Mouse (Mus musculus): ENCODE data around the gene Tirap. TPM values are rescaled to one million over a fixed set of nuclear protein-coding genes. Genes with fewer than 3 reads are reported as not detected.

The Tirap gene
- polyA plus RNA-seq, 1 experiment from 2014 or later = 12.0 TPM

DNA sequence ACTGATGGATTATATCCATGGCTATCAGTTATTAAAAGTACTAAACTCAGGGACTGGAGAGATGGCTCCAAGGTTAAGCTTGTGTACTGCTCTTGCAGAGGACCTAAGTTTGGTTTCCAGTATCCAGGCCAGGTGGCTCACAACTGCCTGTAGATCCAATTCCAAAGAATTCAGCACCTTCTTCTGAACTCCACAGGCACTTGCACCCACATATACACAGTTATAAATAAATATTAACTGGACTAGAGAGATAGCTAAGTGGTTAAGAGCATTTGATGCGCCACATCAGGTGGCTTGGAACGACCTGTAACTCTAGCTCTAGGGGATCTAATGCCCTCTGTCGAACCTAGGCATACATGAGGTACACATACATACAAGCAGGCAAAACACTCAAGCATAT is 28.6 kb upstream of the Tirap start:
- H3K36me3 ChIP-seq (ENCODE audit: insufficient read depth) = peaks cover 17% of the 10 kb centered on the region; the same call in 1 of the 2 replicates
- no peak overlapping the region for H3K27ac ChIP-seq (ENCODE audit: low read depth)
- H3K9me3 ChIP-seq (ENCODE audit: low read depth, low read length) = no peaks in the 10 kb centered on the region
- TF ChIP-seq CTCF (IDR thresholded peaks at IDR 0.05; ENCODE audit: low read depth) = no peak
- ATAC-seq (ENCODE audit: insufficient read depth) (no peak), DNase-seq (no peak)
- no peak overlapping the region for H3K9ac ChIP-seq
- H3K4me1 ChIP-seq (ENCODE audit: insufficient read depth) = no peaks in the 10 kb centered on the region
- H3K4me2 ChIP-seq = no peak overlapping the region
- H3K27me3 ChIP-seq (ENCODE audit: insufficient read depth, low read length) = no peaks in the 10 kb centered on the region
- WGBS = 83% methylated on average over 3 of the region's 3 CpGs
- H3K4me3 ChIP-seq (ENCODE audit: low read depth, low read length) = no peak overlapping the region

DNA sequence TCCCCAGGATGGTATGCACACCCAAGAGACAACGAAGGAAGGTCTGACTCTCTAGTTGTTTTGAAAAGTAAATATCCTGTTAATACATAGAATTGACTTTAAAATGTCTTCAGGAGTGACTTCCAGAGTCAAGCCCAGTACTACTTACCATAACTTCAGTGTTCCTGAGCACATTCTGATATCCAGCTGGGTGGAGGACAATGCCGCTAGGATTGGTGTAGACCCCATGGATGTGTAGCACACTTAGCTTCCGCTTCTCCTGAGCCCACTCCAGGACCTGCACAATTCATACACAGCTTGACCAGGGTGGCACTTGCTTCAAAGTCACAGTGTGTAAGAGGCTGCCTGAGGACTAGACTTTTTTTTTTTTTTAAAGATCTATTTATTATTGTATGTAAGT is 23.4 kb upstream of the Tirap start:
- peaks cover 37% of the 10 kb centered on the region; the same call in 1 of the 2 replicates for H3K36me3 ChIP-seq (ENCODE audit: insufficient read depth)
- no peak for ATAC-seq (ENCODE audit: insufficient read depth)
- H3K9ac ChIP-seq = no peak overlapping the region
- no peak overlapping the region for H3K27ac ChIP-seq (ENCODE audit: low read depth)
- no peak overlapping the region for H3K4me2 ChIP-seq
- H3K27me3 ChIP-seq (ENCODE audit: insufficient read depth, low read length) = no peaks in the 10 kb centered on the region
- no peaks in the 10 kb centered on the region for H3K9me3 ChIP-seq (ENCODE audit: low read depth, low read length)
- 89% methylated on average over 3 of the region's 3 CpGs for WGBS
- no peak for TF ChIP-seq CTCF (IDR thresholded peaks at IDR 0.05; ENCODE audit: low read depth)
- H3K4me3 ChIP-seq (ENCODE audit: low read depth, low read length) = no peak overlapping the region
- no peaks in the 10 kb centered on the region for H3K4me1 ChIP-seq (ENCODE audit: insufficient read depth)
- no peak for DNase-seq

- no peaks in the 10 kb centered on the region for H3K9me3 ChIP-seq (ENCODE audit: low read depth, low read length)
- WGBS = 58% methylated on average over 1 of the region's 1 CpGs
- H3K27ac ChIP-seq (ENCODE audit: low read depth) = no peak overlapping the region
- H3K27me3 ChIP-seq (ENCODE audit: insufficient read depth, low read length) = no peaks in the 10 kb centered on the region
- no peaks in the 10 kb centered on the region for H3K4me1 ChIP-seq (ENCODE audit: insufficient read depth)
- H3K36me3 ChIP-seq (ENCODE audit: insufficient read depth) = peaks cover 78% of the 10 kb centered on the region
- DNase-seq (no peak), ATAC-seq (ENCODE audit: insufficient read depth) (no peak)
- no peak for TF ChIP-seq CTCF (IDR thresholded peaks at IDR 0.05; ENCODE audit: low read depth)
- H3K4me2 ChIP-seq = no peak overlapping the region
- H3K9ac ChIP-seq = no peak overlapping the region
- H3K4me3 ChIP-seq (ENCODE audit: low read depth, low read length) = no peak overlapping the region
Observed at GRCm38 (mm10) chr9:35217963-35218362, 17.9 kb upstream of the Tirap start.

GRCm38 (mm10) chr9:35211573-35212511 is 11.8 kb upstream of the Tirap start:
- WGBS = 25% methylated on average over 26 of the region's 26 CpGs

DNA sequence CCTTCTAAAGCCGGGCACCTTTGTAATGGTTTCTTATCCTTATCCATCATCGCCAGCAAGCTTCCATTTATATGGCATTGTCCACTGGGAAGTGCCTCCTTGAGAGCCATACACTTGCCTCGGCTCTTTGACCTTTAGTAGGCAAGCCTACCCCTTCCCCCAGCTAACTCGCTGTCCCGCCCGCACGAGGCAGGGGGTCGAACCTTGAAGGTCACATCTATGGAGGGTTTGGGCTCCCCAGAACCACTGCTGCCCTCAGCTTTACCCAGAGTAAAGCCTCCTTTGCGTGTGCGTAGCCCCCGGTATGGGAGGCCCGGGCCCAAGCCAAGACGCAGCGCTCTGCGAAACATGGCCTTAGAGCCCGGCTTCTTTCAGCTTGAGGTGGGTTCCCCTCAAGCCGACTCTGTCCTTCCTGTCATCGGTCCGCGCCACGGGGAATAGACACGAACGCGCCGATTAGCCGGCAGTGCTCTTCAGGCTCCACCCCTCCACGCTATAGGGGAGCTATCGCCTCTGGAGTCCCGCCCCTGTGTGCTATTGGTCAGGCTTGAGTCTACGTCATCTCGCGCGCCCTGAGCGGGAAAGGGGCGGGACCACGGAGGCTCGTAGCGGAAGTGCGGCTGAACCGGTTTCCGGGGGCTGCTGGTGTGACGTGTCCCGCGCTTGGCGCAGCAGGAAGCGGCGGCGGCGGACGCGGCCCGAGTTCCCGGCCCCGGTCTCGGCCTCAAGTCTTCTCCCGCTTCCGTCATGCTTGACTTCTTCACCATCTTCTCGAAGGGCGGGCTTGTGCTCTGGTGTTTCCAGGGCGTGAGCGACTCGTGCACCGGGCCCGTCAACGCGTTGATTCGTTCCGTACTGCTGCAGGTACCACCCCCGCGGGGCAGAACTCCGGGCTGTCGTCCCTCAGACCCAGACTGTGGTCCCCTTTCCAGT is 10.7 kb upstream of the Tirap start, which contains the start of gene Foxred1:
Gene Foxred1, minus strand, starts transcription at position 514 of the 933 bp plus-strand sequence.
- DNase-seq (peak; percentile 100), ATAC-seq (ENCODE audit: insufficient read depth) (peak; percentile 100)
- Histone ChIP-seq H3K36me3 (ENCODE audit: insufficient read depth) (peaks cover 66% of the 10 kb centered on the region), H3K9me3 (ENCODE audit: low read depth, low read length) (no peaks in the 10 kb centered on the region), H3K9ac (peak within 1 kb of the TSS; percentile 90), H3K27me3 (ENCODE audit: insufficient read depth, low read length) (no peaks in the 10 kb centered on the region), H3K27ac (ENCODE audit: low read depth) (peak within 1 kb of the TSS; percentile 91), H3K4me3 (ENCODE audit: low read depth, low read length) (peak within 1 kb of the TSS; percentile 91), H3K4me1 (ENCODE audit: insufficient read depth) (0 out of 2 replicates have a peak, but pooled peaks cover 4% of the 10 kb centered on the region), H3K4me2 (peak within 1 kb of the TSS; percentile 88)
- WGBS = under 1% methylated on average over 72 of the region's 72 CpGs
- no peak for TF ChIP-seq CTCF (IDR thresholded peaks at IDR 0.05; ENCODE audit: low read depth)

More at GRCm38 (mm10) chr9:35211573-35212511, 11.8 kb upstream of the Tirap start:
- H3K4me2 ChIP-seq = peak overlapping the region; percentile 88
- H3K9ac ChIP-seq = peak overlapping the region; percentile 90
- no peaks in the 10 kb centered on the region for H3K27me3 ChIP-seq (ENCODE audit: insufficient read depth, low read length)
- peaks cover 64% of the 10 kb centered on the region for H3K36me3 ChIP-seq (ENCODE audit: insufficient read depth)
- ATAC-seq (ENCODE audit: insufficient read depth) (no peak), DNase-seq (peak; percentile 44)
- TF ChIP-seq CTCF (IDR thresholded peaks at IDR 0.05; ENCODE audit: low read depth) = no peak
- 0 out of 2 replicates have a peak, but pooled peaks cover 4% of the 10 kb centered on the region for H3K4me1 ChIP-seq (ENCODE audit: insufficient read depth)
- peak overlapping the region; percentile 54 for H3K27ac ChIP-seq (ENCODE audit: low read depth)
- H3K4me3 ChIP-seq (ENCODE audit: low read depth, low read length) = peak overlapping the region; percentile 91
- H3K9me3 ChIP-seq (ENCODE audit: low read depth, low read length) = no peaks in the 10 kb centered on the region

GRCm38 (mm10) chr9:35204421-35204820 is 4.3 kb upstream of the Tirap start:
- 96% methylated on average over 2 of the region's 2 CpGs for WGBS
- ATAC-seq (ENCODE audit: insufficient read depth) (no peak), DNase-seq (no peak)
- Histone ChIP-seq H3K36me3 (ENCODE audit: insufficient read depth) (peaks cover 47% of the 10 kb centered on the region), H3K9me3 (ENCODE audit: low read depth, low read length) (no peaks in the 10 kb centered on the region), H3K27me3 (ENCODE audit: insufficient read depth, low read length) (no peaks in the 10 kb centered on the region), H3K9ac (no peak overlapping the region), H3K4me3 (ENCODE audit: low read depth, low read length) (no peak overlapping the region), H3K4me1 (ENCODE audit: insufficient read depth) (no peaks in the 10 kb centered on the region), H3K27ac (ENCODE audit: low read depth) (no peak overlapping the region), H3K4me2 (no peak overlapping the region)
- TF ChIP-seq CTCF (IDR thresholded peaks at IDR 0.05; ENCODE audit: low read depth) = no peak
